Mouse (Mus musculus): ENCODE measurements around the gene Wnk2.

DNA sequence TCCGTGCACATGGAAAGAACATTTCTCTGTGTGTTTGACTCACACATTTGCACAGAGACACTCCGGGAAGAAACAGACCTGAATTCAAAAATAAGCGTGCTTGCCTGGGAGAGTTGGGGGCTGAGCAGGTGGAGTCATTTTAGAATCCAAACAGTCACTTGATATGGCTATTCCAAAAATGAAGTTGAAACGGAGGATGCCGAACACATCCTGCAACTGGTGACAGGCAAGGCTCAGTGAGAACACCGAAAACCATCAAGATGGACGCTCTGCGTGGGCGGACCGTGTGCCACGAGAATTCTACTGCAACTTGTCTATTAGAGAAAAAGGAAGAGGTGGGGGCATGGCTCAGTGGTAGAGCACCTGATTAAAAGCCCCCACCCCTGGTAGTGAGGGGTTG lies 22.8 kb upstream of the Wnk2 start:
- no peak for TF ChIP-seq CTCF (conservative IDR thresholded peaks at IDR 0.05; ENCODE audit: insufficient read depth, insufficient read length, low read depth, low read length)
- TF ChIP-seq POLR2A (IDR thresholded peaks at IDR 0.05; ENCODE audit: low read depth, low read length): no peak
